In genomic region chr17:44640910-44641309, GRCm38 (mm10) we compare ENCODE assay signal across 20 mouse cellular contexts.
DNase-seq lines count a peak whose midpoint lies in the region; ATAC-seq and TF ChIP-seq lines count a peak whose summit lies in the region.
"Had no signal": no experiment of that assay in that cellular context is flagged by ENCODE, and none has a peak within 500 bp of the region (broad histone marks: within the 10 kb centered on the region; RNA-seq: fewer than 3 reads in every experiment).

No protein-coding gene starts in this region.

- no peak overlapping the region for H3K9ac ChIP-seq in forebrain, postnatal 0 days
- H3K9ac ChIP-seq: embryonic facial prominence, embryonic 13.5 days; embryonic facial prominence, embryonic 15.5 days; forebrain, embryonic 12.5 days had no signal

- H3K4me1 ChIP-seq in forebrain, postnatal 0 days (ENCODE audit: insufficient read depth), result no peaks in the 10 kb centered on the region
- H3K4me1 ChIP-seq: embryonic facial prominence, embryonic 15.5 days had no signal

- H3K27me3 ChIP-seq in forebrain, postnatal 0 days (ENCODE audit: insufficient read depth, low read length), result no peaks in the 10 kb centered on the region
- H3K27me3 ChIP-seq: embryonic facial prominence, embryonic 13.5 days; embryonic facial prominence, embryonic 15.5 days; forebrain, embryonic 12.5 days had no signal

- WGBS in forebrain, postnatal 0 days, result 83% methylated on average over 3 of the region's 3 CpGs

- H3K4me2 ChIP-seq in forebrain, postnatal 0 days (ENCODE audit: low read depth), result no peak overlapping the region
- H3K4me2 ChIP-seq: embryonic facial prominence, embryonic 13.5 days; embryonic facial prominence, embryonic 15.5 days; forebrain, embryonic 12.5 days had no signal

- DNase-seq in MEL-GATA-1-ER (ENCODE audit: extremely low read depth, low read depth), result peak; percentile 26
- no peak for DNase-seq in heart, postnatal 25 days (ENCODE audit: low spot score)
- no peak for DNase-seq in forebrain, postnatal 0 days
- no peak for DNase-seq in cerebellum, postnatal 36 days
- DNase-seq: adrenal gland, adult 2 months; adrenal gland, postnatal 10 days; adrenal gland, postnatal 25 days; cerebellum, adult 11 months; cerebellum, adult 18-20 months; cerebellum, adult 8-10 months; cerebellum, adult 9-11 months; cerebellum, postnatal 25 days; embryo, embryonic 11 days had no signal

- no peak for TF ChIP-seq CTCF in forebrain, postnatal 0 days (IDR thresholded peaks at IDR 0.05; ENCODE audit: low read depth)

- H3K4me3 ChIP-seq in forebrain, postnatal 0 days (ENCODE audit: low read depth, low read length), result no peak overlapping the region
- H3K4me3 ChIP-seq: embryonic facial prominence, embryonic 13.5 days; embryonic facial prominence, embryonic 15.5 days; forebrain, embryonic 10.5 days; forebrain, embryonic 12.5 days had no signal

- no peak overlapping the region for H3K27ac ChIP-seq in forebrain, postnatal 0 days (ENCODE audit: low read depth, low read length)
- H3K27ac ChIP-seq: embryonic facial prominence, embryonic 13.5 days; embryonic facial prominence, embryonic 15.5 days; forebrain, embryonic 10.5 days; forebrain, embryonic 12.5 days had no signal

- no peaks in the 10 kb centered on the region for H3K36me3 ChIP-seq in forebrain, postnatal 0 days (ENCODE audit: insufficient read depth)
- H3K36me3 ChIP-seq: forebrain, embryonic 10.5 days; forebrain, embryonic 12.5 days had no signal

- ATAC-seq in erythroid progenitor cell, adult 5-6 weeks (replicated peaks; ENCODE audit: low FRiP score, poor library complexity, severe bottlenecking), result peak; percentile 88
- no peak for ATAC-seq in forebrain, postnatal 0 days
- ATAC-seq: forebrain, embryonic 14.5 days; forebrain, embryonic 16.5 days had no signal

- no peaks in the 10 kb centered on the region for H3K9me3 ChIP-seq in forebrain, postnatal 0 days (ENCODE audit: low read length)
- H3K9me3 ChIP-seq: embryonic facial prominence, embryonic 13.5 days; embryonic facial prominence, embryonic 15.5 days; forebrain, embryonic 10.5 days; forebrain, embryonic 12.5 days had no signal

- intact Hi-C loops in heart, postnatal 25 days (cut with DNase I), result no loop called here
